Mouse (Mus musculus) adrenal gland (tissue): Measurements from ENCODE around the gene Gm4922.

Experiments
- intact Hi-C: fragments of 180-260 bp; cut with DNase I; formaldehyde crosslinking; loops from one replicate; pipeline ENCODE4 v1.15.1; 2025
- long read RNA-seq, 2 experiments: library from polyadenylated mRNA; unstranded; transcript quantifications; one replicate each; pipeline ENCODE4 v2.0.0; 2020; ENCODE audit warnings: borderline replicate concordance in 1 of 2; ENCODE audit not compliant: insufficient replicate concordance in 1 of 2

Gm4922 gene
- long read RNA-seq, experiment 1: 0 reads
- long read RNA-seq, experiment 2: 0 reads

GRCm38 (mm10) chr10:18786693-18787092 is at the start of gene Gm4922:
Gene Gm4922, minus strand, starts transcription at chr10:18786793.
- intact Hi-C loops: no loop called here

GRCm38 (mm10) chr10:18835684-18836479 is 49.3 kb upstream of the Gm4922 start:
- intact Hi-C loops: loop anchor here (2.0 kb wide), 1 partner anchor 69 kb away; no protein-coding TSS in a partner anchor

- intact Hi-C loops: no loop called here
These were observed 47.8 kb upstream of the Gm4922 start for GRCm38 (mm10) chr10:18834389-18834788.

GRCm38 (mm10) chr10:18831823-18832222 is 45.2 kb upstream of the Gm4922 start:
- intact Hi-C loops: no loop called here

- intact Hi-C loops: no loop called here
These were observed 43.8 kb upstream of the Gm4922 start for GRCm38 (mm10) chr10:18830359-18830758.

GRCm38 (mm10) chr10:18827936-18828335 is 41.3 kb upstream of the Gm4922 start:
- intact Hi-C loops: no loop called here

GRCm38 (mm10) chr10:18826107-18826506 is 39.5 kb upstream of the Gm4922 start:
- intact Hi-C loops: no loop called here

- intact Hi-C loops: no loop called here
These were observed 38.5 kb upstream of the Gm4922 start for GRCm38 (mm10) chr10:18825143-18825542.

- intact Hi-C loops: no loop called here
These were observed 30.0 kb upstream of the Gm4922 start for GRCm38 (mm10) chr10:18816560-18816959.

- intact Hi-C loops: no loop called here
These were observed 25.2 kb upstream of the Gm4922 start for GRCm38 (mm10) chr10:18811751-18812150.

- intact Hi-C loops: no loop called here
These were observed 3.5 kb upstream of the Gm4922 start for GRCm38 (mm10) chr10:18790063-18790462.

- intact Hi-C loops: no loop called here
These were observed 2.0 kb upstream of the Gm4922 start for GRCm38 (mm10) chr10:18788601-18789000.

GRCm38 (mm10) chr10:18777546-18777945 is 9.0 kb downstream of the Gm4922 start:
- intact Hi-C loops: no loop called here

- intact Hi-C loops: no loop called here
These were observed 13.9 kb downstream of the Gm4922 start for GRCm38 (mm10) chr10:18772537-18773179.

- intact Hi-C loops: no loop called here
These were observed 16.7 kb downstream of the Gm4922 start for GRCm38 (mm10) chr10:18769909-18770308.

- intact Hi-C loops: no loop called here
These were observed 26.4 kb downstream of the Gm4922 start for GRCm38 (mm10) chr10:18760241-18760640.

GRCm38 (mm10) chr10:18750057-18750456 is 36.5 kb downstream of the Gm4922 start:
- intact Hi-C loops: no loop called here

- intact Hi-C loops: no loop called here
These were observed 43.1 kb downstream of the Gm4922 start, which contains the start of gene Arfgef3 for GRCm38 (mm10) chr10:18743286-18744142. Gene Arfgef3, minus strand, starts transcription at chr10:18743949.

- intact Hi-C loops: no loop called here
These were observed 44.5 kb downstream of the Gm4922 start for GRCm38 (mm10) chr10:18742086-18742485.

- intact Hi-C loops: no loop called here
These were observed 45.6 kb downstream of the Gm4922 start for GRCm38 (mm10) chr10:18741024-18741423.
